Mouse (Mus musculus) layer of hippocampus, adult 8-10 months (tissue): ENCODE measurements around the gene Arhgap8. TPM values are rescaled to one million over a fixed set of nuclear protein-coding genes. Genes with fewer than 3 reads are reported as not detected.

Source experiments
- DNase-seq, 2 experiments: peaks; one replicate each; pipeline ENCODE4 v3.0.0; 2022; ENCODE audit warnings: low spot score in 2 of 2
- total RNA-seq, 4 experiments: library from RNA; stranded (reverse); gene quantifications; 2 replicates each; pipeline ENCODE4 v1.2.4; 2022

The Arhgap8 gene
- total RNA-seq, 4 experiments from 2014 or later: 0.18 to 0.76 (median 0.39) TPM; not detected in 1

GRCm38 (mm10) chr15:84784812-84785211, 65.0 kb downstream of the Arhgap8 start:
- DNase-seq: no peak

GRCm38 (mm10) chr15:84787161-84787560, 67.3 kb downstream of the Arhgap8 start:
- DNase-seq: no peak

- no peak for DNase-seq
Observed at GRCm38 (mm10) chr15:84793649-84794048, 73.8 kb downstream of the Arhgap8 start.

- no peak for DNase-seq
Observed at GRCm38 (mm10) chr15:84800132-84800531, 80.3 kb downstream of the Arhgap8 start.

GRCm38 (mm10) chr15:84803685-84804084, 83.8 kb downstream of the Arhgap8 start:
- DNase-seq: peak in 1 of 2 experiments; percentile 78

GRCm38 (mm10) chr15:84809275-84809952, 89.6 kb downstream of the Arhgap8 start:
- DNase-seq: no peak

GRCm38 (mm10) chr15:84811126-84811525, 91.3 kb downstream of the Arhgap8 start:
- DNase-seq: no peak

- peak; percentile 65 to 71 for DNase-seq
Observed at GRCm38 (mm10) chr15:84812831-84813357, 93.0 kb downstream of the Arhgap8 start.

- no peak for DNase-seq
Observed at GRCm38 (mm10) chr15:84815171-84815570, 95.3 kb downstream of the Arhgap8 start.

- DNase-seq: no peak
Observed at GRCm38 (mm10) chr15:84817589-84817988, 97.7 kb downstream of the Arhgap8 start.

- DNase-seq: peak in 1 of 2 experiments; percentile 28
Observed at GRCm38 (mm10) chr15:84818284-84818683, 98.4 kb downstream of the Arhgap8 start.

GRCm38 (mm10) chr15:84820811-84821210, 101.0 kb downstream of the Arhgap8 start:
- peak in 1 of 2 experiments; percentile 25 for DNase-seq

Other genes with a start within 250 kb of the Arhgap8 start
- gene Rtl6, start 162.2 kb upstream of the Arhgap8 start, total RNA-seq: 10 to 100 TPM; 48.6 to 55.4 (median 52.2) TPM
- gene Prr5, start 50.4 kb upstream of the Arhgap8 start, total RNA-seq: 10 to 100 TPM; 11.0 to 14.2 (median 13.6) TPM
- gene Phf21b, start 136.0 kb downstream of the Arhgap8 start, total RNA-seq: 10 to 100 TPM in 2 of 4 experiments, 1 to 10 TPM in 2; 6.6 to 12.2 (median 9.3) TPM
- 1 to 10 TPM; 1.3 to 1.8 (median 1.7) TPM for gene Gm29666, start 200.0 kb downstream of the Arhgap8 start, total RNA-seq
- gene Nup50, start 203.4 kb downstream of the Arhgap8 start, total RNA-seq: 10 to 100 TPM; 29.0 to 35.4 (median 33.0) TPM